18 mouse cellular contexts compared by ENCODE assay signal in the genomic region with DNA sequence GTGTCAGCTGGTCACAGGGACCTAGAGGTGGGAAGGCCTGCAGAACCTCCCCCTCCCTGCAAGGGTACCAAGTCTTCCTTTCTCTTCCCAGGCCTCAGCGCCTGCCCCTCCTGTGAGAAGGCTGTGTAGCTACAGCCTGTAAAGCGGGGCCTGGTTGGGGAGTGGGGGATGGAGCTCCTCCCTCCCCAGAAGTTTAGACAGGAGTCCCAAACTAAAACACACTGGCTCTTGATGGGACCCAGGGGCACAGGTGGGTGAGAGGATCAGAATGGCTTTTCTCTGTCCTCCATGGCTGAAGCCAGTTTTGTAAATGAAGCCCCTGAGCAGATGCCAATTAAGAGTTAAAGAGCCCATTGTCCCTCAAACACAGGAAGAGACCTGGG.
"Had no signal": no experiment of that assay in that cellular context is flagged by ENCODE, and none has a peak within 500 bp of the region (broad histone marks: within the 10 kb centered on the region; RNA-seq: fewer than 3 reads in every experiment).

No protein-coding gene starts in this region.

- H3K4me2 ChIP-seq: midbrain, embryonic 12.5 days; neural tube, embryonic 13.5 days; neural tube, embryonic 15.5 days had no signal

- DNase-seq: lung, adult 18-20 months; lung, postnatal 10 days; lung, postnatal 4 days; midbrain, embryonic 14.5 days; retina, postnatal 1 day; right cerebral cortex, adult 18-20 months; right cerebral cortex, postnatal 25 days; right cerebral cortex, postnatal 4 days; spleen, adult 18-20 months; thymus, adult 18-20 months; thymus, postnatal 14 days; thymus, postnatal 36 days had no signal

- H3K27ac ChIP-seq: midbrain, embryonic 10.5 days; midbrain, embryonic 12.5 days; neural tube, embryonic 13.5 days; neural tube, embryonic 15.5 days had no signal

- H3K4me3 ChIP-seq: midbrain, embryonic 10.5 days; midbrain, embryonic 12.5 days; myocyte; neural tube, embryonic 13.5 days; neural tube, embryonic 15.5 days had no signal

- H3K4me1 ChIP-seq: midbrain, embryonic 10.5 days; midbrain, embryonic 12.5 days; neural tube, embryonic 13.5 days had no signal

- ATAC-seq: midbrain, embryonic 16.5 days had no signal

- H3K27me3 ChIP-seq: midbrain, embryonic 12.5 days; neural tube, embryonic 13.5 days; neural tube, embryonic 15.5 days had no signal

- H3K9ac ChIP-seq: midbrain, embryonic 12.5 days; neural tube, embryonic 13.5 days; neural tube, embryonic 15.5 days had no signal

- H3K9me3 ChIP-seq: midbrain, embryonic 10.5 days; midbrain, embryonic 12.5 days; neural tube, embryonic 13.5 days; neural tube, embryonic 15.5 days had no signal
